Mouse (Mus musculus): ENCODE data around the gene Tmem266. TPM values are rescaled to one million over a fixed set of nuclear protein-coding genes. Genes with fewer than 3 reads are reported as not detected.

Gene Tmem266
- polyA plus RNA-seq, 1 experiment from 2014 or later = 0.31 TPM

GRCm38 (mm10) chr9:55332949-55333348 is 6.2 kb downstream of the Tmem266 start:
- peak overlapping the region; percentile 27; the same call in 1 of the 2 replicates for H3K4me2 ChIP-seq
- peaks cover 5% of the 10 kb centered on the region; the same call in 1 of the 2 replicates for H3K4me1 ChIP-seq
- no peaks in the 10 kb centered on the region for H3K9me3 ChIP-seq
- no peaks in the 10 kb centered on the region for H3K36me3 ChIP-seq
- 0 out of 2 replicates have a peak overlapping the region, but pooled peaks have one; percentile 24 for H3K9ac ChIP-seq
- no peak for ATAC-seq (ENCODE audit: extremely low read depth, insufficient number of reproducible peaks, low FRiP score, low TSS enrichment)
- peaks cover 49% of the 10 kb centered on the region for H3K27me3 ChIP-seq (replicated peaks)
- H3K27ac ChIP-seq (replicated peaks) = no peak overlapping the region
- H3K4me3 ChIP-seq = no peak overlapping the region
- WGBS = 24% methylated on average over 7 of the region's 7 CpGs

- Histone ChIP-seq H3K4me3 (no peak overlapping the region), H3K27me3 (replicated peaks) (0 out of 2 replicates have a peak, but pooled peaks cover 5% of the 10 kb centered on the region), H3K27ac (replicated peaks) (no peak overlapping the region), H3K9ac (no peak overlapping the region), H3K4me2 (no peak overlapping the region), H3K36me3 (no peaks in the 10 kb centered on the region), H3K9me3 (no peaks in the 10 kb centered on the region), H3K4me1 (no peaks in the 10 kb centered on the region)
- no peak for ATAC-seq (ENCODE audit: extremely low read depth, insufficient number of reproducible peaks, low FRiP score, low TSS enrichment)
- 72% methylated on average over 7 of the region's 7 CpGs for WGBS
Observed at GRCm38 (mm10) chr9:55344165-55344564, 17.5 kb downstream of the Tmem266 start.

- Histone ChIP-seq H3K4me2 (no peak overlapping the region), H3K4me3 (no peak overlapping the region), H3K27me3 (replicated peaks) (no peaks in the 10 kb centered on the region), H3K36me3 (no peaks in the 10 kb centered on the region), H3K9me3 (no peaks in the 10 kb centered on the region), H3K4me1 (no peaks in the 10 kb centered on the region), H3K9ac (no peak overlapping the region), H3K27ac (replicated peaks) (no peak overlapping the region)
- no peak for ATAC-seq (ENCODE audit: extremely low read depth, insufficient number of reproducible peaks, low FRiP score, low TSS enrichment)
- 81% methylated on average over 7 of the region's 7 CpGs for WGBS
Observed at GRCm38 (mm10) chr9:55345332-55345731, 18.6 kb downstream of the Tmem266 start.

- Histone ChIP-seq H3K4me2 (no peak overlapping the region), H3K27me3 (replicated peaks) (no peaks in the 10 kb centered on the region), H3K4me3 (no peak overlapping the region), H3K27ac (replicated peaks) (no peak overlapping the region), H3K4me1 (no peaks in the 10 kb centered on the region), H3K36me3 (no peaks in the 10 kb centered on the region), H3K9ac (no peak overlapping the region), H3K9me3 (no peaks in the 10 kb centered on the region)
- ATAC-seq (ENCODE audit: extremely low read depth, insufficient number of reproducible peaks, low FRiP score, low TSS enrichment) = no peak
- WGBS = 73% methylated on average over 3 of the region's 3 CpGs
Observed at GRCm38 (mm10) chr9:55348664-55349063, 22.0 kb downstream of the Tmem266 start.

- H3K36me3 ChIP-seq = no peaks in the 10 kb centered on the region
- no peak overlapping the region for H3K9ac ChIP-seq
- H3K4me2 ChIP-seq = no peak overlapping the region
- no peaks in the 10 kb centered on the region for H3K9me3 ChIP-seq
- H3K27me3 ChIP-seq (replicated peaks) = no peaks in the 10 kb centered on the region
- 52% methylated on average over 3 of the region's 3 CpGs for WGBS
- no peaks in the 10 kb centered on the region for H3K4me1 ChIP-seq
- no peak overlapping the region for H3K4me3 ChIP-seq
- no peak overlapping the region for H3K27ac ChIP-seq (replicated peaks)
- no peak for ATAC-seq (ENCODE audit: extremely low read depth, insufficient number of reproducible peaks, low FRiP score, low TSS enrichment)
Observed at GRCm38 (mm10) chr9:55354686-55355085, 28.0 kb downstream of the Tmem266 start.

GRCm38 (mm10) chr9:55355270-55355834 is 28.6 kb downstream of the Tmem266 start:
- 65% methylated on average over 8 of the region's 8 CpGs for whole genome bisulfite sequencing
- no peak overlapping the region for H3K27ac ChIP-seq (replicated peaks)

GRCm38 (mm10) chr9:55357164-55357563 is 30.5 kb downstream of the Tmem266 start:
- Histone ChIP-seq H3K36me3 (no peaks in the 10 kb centered on the region), H3K27me3 (replicated peaks) (no peaks in the 10 kb centered on the region), H3K4me2 (no peak overlapping the region), H3K4me3 (no peak overlapping the region), H3K27ac (replicated peaks) (no peak overlapping the region), H3K9me3 (no peaks in the 10 kb centered on the region), H3K4me1 (no peaks in the 10 kb centered on the region), H3K9ac (no peak overlapping the region)
- ATAC-seq (ENCODE audit: extremely low read depth, insufficient number of reproducible peaks, low FRiP score, low TSS enrichment) = no peak
- 62% methylated on average over 1 of the region's 1 CpGs for WGBS

More at GRCm38 (mm10) chr9:55355270-55355834, 28.6 kb downstream of the Tmem266 start:
- Histone ChIP-seq H3K4me2 (no peak overlapping the region), H3K4me1 (no peaks in the 10 kb centered on the region), H3K4me3 (no peak overlapping the region), H3K27me3 (replicated peaks) (no peaks in the 10 kb centered on the region), H3K36me3 (no peaks in the 10 kb centered on the region), H3K9me3 (no peaks in the 10 kb centered on the region), H3K9ac (no peak overlapping the region)
- no peak for ATAC-seq (ENCODE audit: extremely low read depth, insufficient number of reproducible peaks, low FRiP score, low TSS enrichment)

- no peak overlapping the region for H3K4me3 ChIP-seq
- H3K4me1 ChIP-seq = no peaks in the 10 kb centered on the region
- no peak for ATAC-seq (ENCODE audit: extremely low read depth, insufficient number of reproducible peaks, low FRiP score, low TSS enrichment)
- H3K9ac ChIP-seq = no peak overlapping the region
- no peak overlapping the region for H3K4me2 ChIP-seq
- no peaks in the 10 kb centered on the region for H3K36me3 ChIP-seq
- H3K27ac ChIP-seq (replicated peaks) = no peak overlapping the region
- WGBS = 64% methylated on average over 3 of the region's 3 CpGs
- no peaks in the 10 kb centered on the region for H3K27me3 ChIP-seq (replicated peaks)
- H3K9me3 ChIP-seq = no peaks in the 10 kb centered on the region
Observed at GRCm38 (mm10) chr9:55360372-55360771, 33.7 kb downstream of the Tmem266 start.

GRCm38 (mm10) chr9:55360861-55361260 is 34.1 kb downstream of the Tmem266 start:
- no peaks in the 10 kb centered on the region for H3K36me3 ChIP-seq
- no peak overlapping the region for H3K9ac ChIP-seq
- H3K9me3 ChIP-seq = no peaks in the 10 kb centered on the region
- WGBS = 56% methylated on average over 7 of the region's 7 CpGs
- H3K27ac ChIP-seq (replicated peaks) = no peak overlapping the region
- H3K4me1 ChIP-seq = no peaks in the 10 kb centered on the region
- no peaks in the 10 kb centered on the region for H3K27me3 ChIP-seq (replicated peaks)
- no peak overlapping the region for H3K4me3 ChIP-seq
- ATAC-seq (ENCODE audit: extremely low read depth, insufficient number of reproducible peaks, low FRiP score, low TSS enrichment) = no peak
- H3K4me2 ChIP-seq = no peak overlapping the region

- no peak for ATAC-seq (ENCODE audit: extremely low read depth, insufficient number of reproducible peaks, low FRiP score, low TSS enrichment)
- Histone ChIP-seq H3K4me3 (no peak overlapping the region), H3K9me3 (no peaks in the 10 kb centered on the region), H3K36me3 (no peaks in the 10 kb centered on the region), H3K4me2 (no peak overlapping the region), H3K27ac (replicated peaks) (no peak overlapping the region), H3K4me1 (no peaks in the 10 kb centered on the region), H3K27me3 (replicated peaks) (no peaks in the 10 kb centered on the region), H3K9ac (no peak overlapping the region)
- WGBS = 70% methylated on average over 5 of the region's 5 CpGs
Observed at GRCm38 (mm10) chr9:55361969-55362368, 35.3 kb downstream of the Tmem266 start.

GRCm38 (mm10) chr9:55363707-55364106 is 37.0 kb downstream of the Tmem266 start:
- no peak for ATAC-seq (ENCODE audit: extremely low read depth, insufficient number of reproducible peaks, low FRiP score, low TSS enrichment)
- Histone ChIP-seq H3K4me1 (no peaks in the 10 kb centered on the region), H3K4me2 (no peak overlapping the region), H3K27me3 (replicated peaks) (no peaks in the 10 kb centered on the region), H3K9ac (no peak overlapping the region), H3K9me3 (no peaks in the 10 kb centered on the region), H3K4me3 (no peak overlapping the region), H3K36me3 (no peaks in the 10 kb centered on the region), H3K27ac (replicated peaks) (no peak overlapping the region)

GRCm38 (mm10) chr9:55368011-55368410 is 41.3 kb downstream of the Tmem266 start:
- Histone ChIP-seq H3K4me3 (no peak overlapping the region), H3K4me1 (no peaks in the 10 kb centered on the region), H3K27ac (replicated peaks) (no peak overlapping the region), H3K27me3 (replicated peaks) (no peaks in the 10 kb centered on the region), H3K4me2 (no peak overlapping the region), H3K36me3 (no peaks in the 10 kb centered on the region), H3K9me3 (0 out of 2 replicates have a peak, but pooled peaks cover 3% of the 10 kb centered on the region), H3K9ac (no peak overlapping the region)
- WGBS = 60% methylated on average over 3 of the region's 3 CpGs
- ATAC-seq (ENCODE audit: extremely low read depth, insufficient number of reproducible peaks, low FRiP score, low TSS enrichment) = no peak

All from heart, embryonic 13.5 days (tissue).